ENCODE assay signal across 10 mouse cellular contexts in genomic region chr9:36882034-36882745, GRCm38 (mm10).
DNase-seq lines count a peak whose midpoint lies in the region; ATAC-seq lines count a peak whose summit lies in the region.
"Had no signal": no experiment of that assay in that cellular context is flagged by ENCODE, and none has a peak within 500 bp of the region (broad histone marks: within the 10 kb centered on the region; RNA-seq: fewer than 3 reads in every experiment).

No protein-coding gene starts in this region.

- 28% methylated on average over 8 of the region's 8 CpGs for WGBS in hindbrain, embryonic 15.5 days
- WGBS in midbrain, embryonic 15.5 days, result 23% methylated on average over 8 of the region's 8 CpGs
- WGBS in limb, embryonic 10.5 days, result 51% methylated on average over 8 of the region's 8 CpGs

- H3K9me3 ChIP-seq in hindbrain, embryonic 15.5 days, result no peaks in the 10 kb centered on the region
- H3K9me3 ChIP-seq in midbrain, embryonic 15.5 days, result no peaks in the 10 kb centered on the region
- no peaks in the 10 kb centered on the region for H3K9me3 ChIP-seq in limb, embryonic 10.5 days (replicated peaks)
- H3K9me3 ChIP-seq: embryonic facial prominence, embryonic 12.5 days had no signal

- no peak overlapping the region for H3K4me3 ChIP-seq in hindbrain, embryonic 15.5 days
- H3K4me3 ChIP-seq in midbrain, embryonic 15.5 days, result no peak overlapping the region
- no peak overlapping the region for H3K4me3 ChIP-seq in limb, embryonic 10.5 days
- H3K4me3 ChIP-seq: embryonic facial prominence, embryonic 12.5 days had no signal

- DNase-seq in Muller cell, postnatal 12 days (ENCODE audit: inconsistent ontology term), result peak; percentile 31
- DNase-seq in brain, embryonic 18.5 days (ENCODE audit: low read depth, low spot score), result peak; percentile 71
- no peak for DNase-seq in limb, embryonic 10.5 days (ENCODE audit: low spot score)
- no peak for DNase-seq in adrenal gland, adult 8-10 months
- DNase-seq: gastrocnemius, postnatal 14 days; lung, postnatal 10 days had no signal

- ATAC-seq in hindbrain, embryonic 15.5 days (ENCODE audit: low FRiP score, low read depth), result peak; percentile 85
- ATAC-seq in midbrain, embryonic 15.5 days (replicated peaks), result peak; percentile 90
- ATAC-seq in megakaryocyte progenitor cell, adult 5-6 weeks (replicated peaks; ENCODE audit: poor library complexity), result no peak

- peak overlapping the region; percentile 82 for H3K27ac ChIP-seq in hindbrain, embryonic 15.5 days (replicated peaks)
- peak overlapping the region; percentile 87 for H3K27ac ChIP-seq in midbrain, embryonic 15.5 days
- H3K27ac ChIP-seq in limb, embryonic 10.5 days, result no peak overlapping the region
- H3K27ac ChIP-seq: embryonic facial prominence, embryonic 12.5 days had no signal

- H3K27me3 ChIP-seq in hindbrain, embryonic 15.5 days, result no peaks in the 10 kb centered on the region
- no peaks in the 10 kb centered on the region for H3K27me3 ChIP-seq in midbrain, embryonic 15.5 days (replicated peaks)
- no peaks in the 10 kb centered on the region for H3K27me3 ChIP-seq in limb, embryonic 10.5 days (ENCODE audit: low read depth, poor library complexity, severe bottlenecking)
- H3K27me3 ChIP-seq: embryonic facial prominence, embryonic 12.5 days had no signal

- H3K36me3 ChIP-seq in hindbrain, embryonic 15.5 days, result peaks cover 28% of the 10 kb centered on the region
- peaks cover 20% of the 10 kb centered on the region for H3K36me3 ChIP-seq in midbrain, embryonic 15.5 days (replicated peaks)
- no peaks in the 10 kb centered on the region for H3K36me3 ChIP-seq in limb, embryonic 10.5 days
- H3K36me3 ChIP-seq: embryonic facial prominence, embryonic 12.5 days had no signal

- no peak overlapping the region for H3K9ac ChIP-seq in hindbrain, embryonic 15.5 days
- no peak overlapping the region for H3K9ac ChIP-seq in midbrain, embryonic 15.5 days
- H3K9ac ChIP-seq: embryonic facial prominence, embryonic 12.5 days had no signal

- H3K4me2 ChIP-seq in hindbrain, embryonic 15.5 days, result no peak overlapping the region
- H3K4me2 ChIP-seq in midbrain, embryonic 15.5 days, result no peak overlapping the region
- H3K4me2 ChIP-seq: embryonic facial prominence, embryonic 12.5 days had no signal

- H3K4me1 ChIP-seq in hindbrain, embryonic 15.5 days (replicated peaks), result peaks cover 19% of the 10 kb centered on the region
- H3K4me1 ChIP-seq in midbrain, embryonic 15.5 days, result peaks cover 15% of the 10 kb centered on the region
- no peaks in the 10 kb centered on the region for H3K4me1 ChIP-seq in limb, embryonic 10.5 days
- H3K4me1 ChIP-seq: embryonic facial prominence, embryonic 12.5 days had no signal

Comparison
In these comparisons a context has a peak if more than half of its experiments do, and no peak if none do; other contexts are left out.
1. DNase-seq: peak in Muller cell, postnatal 12 days (single experiment) and brain, embryonic 18.5 days (single experiment); none in limb, embryonic 10.5 days (single experiment) and adrenal gland, adult 8-10 months (single experiment).